Mouse (Mus musculus) embryonic facial prominence, embryonic 13.5 days (tissue): ENCODE measurements around the gene Gm20721. TPM values are rescaled to one million over a fixed set of nuclear protein-coding genes. Genes with fewer than 3 reads are reported as not detected.

Source experiments
- ATAC-seq: fragments of 200-750 bp; cut with Nextera tagmentation; 2 replicates; pipeline ENCODE4 v1.8.0; 2017; ENCODE audit warnings: low read depth; ENCODE audit not compliant: insufficient number of reproducible peaks, insufficient read depth, low FRiP score, low TSS enrichment
- H3K27ac ChIP-seq: fragments of 300-500 bp; sonication (generic); 2 replicates; pipeline ENCODE4 v1.5.1; 2015; ENCODE audit warnings: moderate library complexity, mild to moderate bottlenecking, inconsistent platforms
- H3K27me3 ChIP-seq: fragments of 300-500 bp; sonication (generic); 2 replicates; pipeline ENCODE4 v1.6.1; 2015; ENCODE audit warnings: mild to moderate bottlenecking, inconsistent platforms
- H3K36me3 ChIP-seq: fragments of 300-500 bp; sonication (generic); 2 replicates; pipeline ENCODE4 v1.6.1; 2015; ENCODE audit warnings: mild to moderate bottlenecking, inconsistent platforms
- H3K4me1 ChIP-seq: fragments of 300-500 bp; sonication (generic); 2 replicates; pipeline ENCODE4 v1.6.1; 2015; ENCODE audit warnings: inconsistent platforms
- H3K4me2 ChIP-seq: fragments of 300-500 bp; sonication (generic); 2 replicates; pipeline ENCODE4 v1.6.1; 2015; ENCODE audit warnings: moderate library complexity, mild to moderate bottlenecking, inconsistent platforms
- H3K4me3 ChIP-seq: fragments of 300-500 bp; sonication (generic); 2 replicates; pipeline ENCODE4 v1.5.1; 2015; ENCODE audit warnings: mild to moderate bottlenecking, inconsistent platforms
- H3K9ac ChIP-seq: fragments of 300-500 bp; sonication (generic); 2 replicates; pipeline ENCODE4 v1.6.1; 2015; ENCODE audit warnings: mild to moderate bottlenecking, inconsistent platforms
- H3K9me3 ChIP-seq: fragments of 300-500 bp; sonication (generic); 2 replicates; pipeline ENCODE4 v1.6.1; 2016; ENCODE audit warnings: inconsistent platforms
- whole genome bisulfite sequencing: fragments of 180-500 bp; shearing (Covaris S2); methylation state at CpG from one replicate; pipeline ENCODE4 v1.1.7; 2015; ENCODE audit warnings: mixed read lengths; 5-methylcytosine and 5-hydroxymethylcytosine counted together
- polyA plus RNA-seq: library from polyadenylated mRNA; unstranded; fragments of >200 nt; fragmentation: Nextera tagmentation; extraction: Ambion mirVana; gene quantifications from 2 replicates; pipeline ENCODE4 v1.2.1, GENCODE M21; 2015

Gm20721 gene
- polyA plus RNA-seq, 1 experiment from 2014 or later: 17.1 TPM

- Histone ChIP-seq H3K9me3 (peaks cover 61% of the 10 kb centered on the region), H3K27ac (peak overlapping the region; percentile 72), H3K4me3 (peak overlapping the region; percentile 65), H3K4me1 (peaks cover 48% of the 10 kb centered on the region), H3K27me3 (peaks cover 40% of the 10 kb centered on the region), H3K9ac (peak overlapping the region; percentile 79), H3K4me2 (peak overlapping the region; percentile 63), H3K36me3 (peaks cover 11% of the 10 kb centered on the region)
- peak; percentile 85 for ATAC-seq
- WGBS: 51% methylated on average over 36 of the region's 36 CpGs
Measured at GRCm38 (mm10) chr2:174295175-174295899, 51.2 kb downstream of the Gm20721 start.

- H3K27ac ChIP-seq: peak overlapping the region; percentile 72
- 47% methylated on average over 8 of the region's 8 CpGs for whole genome bisulfite sequencing
- peak overlapping the region; percentile 65 for H3K4me3 ChIP-seq
- peaks cover 43% of the 10 kb centered on the region for H3K4me1 ChIP-seq
- peaks cover 52% of the 10 kb centered on the region for H3K9me3 ChIP-seq
- ATAC-seq: no peak
- H3K36me3 ChIP-seq: peaks cover 6% of the 10 kb centered on the region
- H3K27me3 ChIP-seq: peaks cover 32% of the 10 kb centered on the region
- peak overlapping the region; percentile 79 for H3K9ac ChIP-seq
- peak overlapping the region; percentile 63 for H3K4me2 ChIP-seq
Measured at GRCm38 (mm10) chr2:174294457-174294856, 52.1 kb downstream of the Gm20721 start.

GRCm38 (mm10) chr2:174291662-174292030 is 54.9 kb downstream of the Gm20721 start:
- 27% methylated on average over 2 of the region's 2 CpGs for WGBS
- Histone ChIP-seq H3K27ac (no peak overlapping the region), H3K4me3 (peak overlapping the region; percentile 8), H3K4me2 (peak overlapping the region; percentile 63), H3K9me3 (peaks cover 34% of the 10 kb centered on the region), H3K27me3 (peaks cover 30% of the 10 kb centered on the region), H3K4me1 (peaks cover 33% of the 10 kb centered on the region), H3K9ac (no peak overlapping the region), H3K36me3 (peaks cover 28% of the 10 kb centered on the region)
- no peak for ATAC-seq

DNA sequence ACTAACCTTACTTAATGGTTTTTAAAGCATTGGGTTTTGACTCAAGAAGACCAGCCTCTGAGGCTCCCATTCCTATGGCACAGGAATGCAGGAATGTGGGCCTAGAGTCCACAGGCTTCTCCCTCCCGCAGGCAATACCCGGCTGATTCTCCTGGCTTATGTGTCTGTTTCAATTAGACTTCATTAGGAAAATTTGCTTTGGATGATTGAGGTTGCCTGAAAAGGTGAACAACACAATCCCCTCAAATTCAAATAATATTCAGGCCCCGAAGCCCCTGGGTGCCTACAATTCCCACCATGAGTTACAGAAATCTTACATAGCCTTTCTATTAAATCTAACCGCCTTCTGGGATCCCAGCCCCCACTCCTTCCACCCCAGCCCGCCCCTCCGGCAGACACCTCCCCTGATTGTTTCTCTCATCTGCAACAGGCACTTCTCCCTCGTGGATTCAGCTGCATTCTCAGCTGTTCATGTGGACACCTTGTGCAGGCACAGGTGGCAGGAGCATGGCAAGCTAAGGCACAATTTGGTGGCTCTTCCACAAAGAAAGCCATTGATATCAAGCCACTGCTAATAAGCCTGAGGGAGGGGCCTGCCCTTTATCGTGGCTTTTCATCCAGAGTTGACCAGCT is 55.4 kb downstream of the Gm20721 start:
- H3K27ac ChIP-seq: no peak overlapping the region

GRCm38 (mm10) chr2:174288673-174289430 is 57.7 kb downstream of the Gm20721 start:
- Histone ChIP-seq H3K4me3 (no peak overlapping the region), H3K27me3 (peaks cover 55% of the 10 kb centered on the region), H3K4me1 (peaks cover 43% of the 10 kb centered on the region), H3K9ac (no peak overlapping the region), H3K9me3 (peaks cover 37% of the 10 kb centered on the region), H3K27ac (no peak overlapping the region), H3K4me2 (no peak overlapping the region), H3K36me3 (peaks cover 56% of the 10 kb centered on the region)
- WGBS: 63% methylated on average over 12 of the region's 12 CpGs
- no peak for ATAC-seq

More for the DNA sequence above, 55.4 kb downstream of the Gm20721 start:
- no peak for ATAC-seq
- H3K9me3 ChIP-seq: peaks cover 34% of the 10 kb centered on the region
- H3K4me3 ChIP-seq: peak overlapping the region; percentile 8
- 33% methylated on average over 8 of the region's 8 CpGs for WGBS
- H3K36me3 ChIP-seq: peaks cover 33% of the 10 kb centered on the region
- peaks cover 33% of the 10 kb centered on the region for H3K4me1 ChIP-seq
- H3K27me3 ChIP-seq: peaks cover 32% of the 10 kb centered on the region
- peak overlapping the region; percentile 63 for H3K4me2 ChIP-seq
- no peak overlapping the region for H3K9ac ChIP-seq

DNA sequence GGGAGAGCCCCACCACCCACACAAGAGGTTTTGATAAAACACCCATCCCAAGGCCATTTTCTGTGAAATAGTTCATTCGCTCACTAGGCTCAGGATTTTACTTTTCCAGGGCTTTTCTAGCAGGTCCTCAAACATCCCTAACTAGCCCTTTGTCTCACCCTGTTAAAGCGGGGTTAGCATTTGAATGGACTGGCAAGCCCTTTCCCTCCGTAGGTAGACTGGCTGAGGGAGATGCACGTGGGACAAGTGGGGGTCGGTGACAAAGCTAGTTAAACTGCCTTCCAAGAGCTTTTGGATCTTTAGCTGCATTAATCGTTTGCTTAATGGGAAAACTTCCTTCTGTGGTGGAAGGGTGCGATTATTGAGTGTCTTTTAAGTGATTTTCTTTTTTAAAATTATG is 58.6 kb downstream of the Gm20721 start:
- H3K9me3 ChIP-seq: peaks cover 37% of the 10 kb centered on the region
- H3K27me3 ChIP-seq: peaks cover 64% of the 10 kb centered on the region
- no peak overlapping the region for H3K4me2 ChIP-seq
- WGBS: 44% methylated on average over 7 of the region's 7 CpGs
- H3K27ac ChIP-seq: no peak overlapping the region
- peaks cover 41% of the 10 kb centered on the region for H3K4me1 ChIP-seq
- peaks cover 65% of the 10 kb centered on the region for H3K36me3 ChIP-seq
- no peak for ATAC-seq
- H3K4me3 ChIP-seq: no peak overlapping the region
- no peak overlapping the region for H3K9ac ChIP-seq

DNA sequence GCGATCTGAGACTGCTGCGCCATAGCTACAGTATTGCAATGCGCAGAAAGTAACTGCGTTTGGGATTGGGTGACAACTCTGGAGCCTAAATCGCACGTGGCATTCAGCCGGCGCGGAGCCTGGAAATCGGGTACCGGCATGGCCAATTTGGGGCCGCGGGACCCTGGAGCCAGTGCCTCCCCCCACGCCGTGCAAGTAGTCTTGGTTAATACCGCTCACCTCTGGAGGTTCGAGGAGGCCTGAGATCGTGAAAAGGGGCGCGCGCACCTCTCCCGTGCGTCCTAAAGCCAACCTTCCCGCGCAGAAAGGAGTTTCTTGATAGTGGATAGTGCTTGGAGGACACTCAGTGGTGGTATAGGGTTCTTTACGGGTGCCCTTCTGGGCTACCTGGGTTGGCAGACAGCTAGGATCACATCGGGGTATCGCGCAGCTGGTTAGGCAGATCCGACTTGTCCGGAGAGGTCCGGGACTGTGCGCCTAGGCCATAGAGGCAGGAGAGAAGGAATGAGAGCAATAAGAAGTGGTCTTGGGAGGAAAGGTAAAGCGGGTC is 60.5 kb downstream of the Gm20721 start:
- WGBS: 44% methylated on average over 34 of the region's 34 CpGs
- no peak for ATAC-seq
- peaks cover 76% of the 10 kb centered on the region for H3K27me3 ChIP-seq
- H3K36me3 ChIP-seq: peaks cover 84% of the 10 kb centered on the region
- no peak overlapping the region for H3K27ac ChIP-seq
- no peak overlapping the region for H3K9ac ChIP-seq
- H3K9me3 ChIP-seq: peaks cover 37% of the 10 kb centered on the region
- peak overlapping the region; percentile 58 for H3K4me2 ChIP-seq
- peak overlapping the region; percentile 37 for H3K4me3 ChIP-seq
- peaks cover 23% of the 10 kb centered on the region for H3K4me1 ChIP-seq

DNA sequence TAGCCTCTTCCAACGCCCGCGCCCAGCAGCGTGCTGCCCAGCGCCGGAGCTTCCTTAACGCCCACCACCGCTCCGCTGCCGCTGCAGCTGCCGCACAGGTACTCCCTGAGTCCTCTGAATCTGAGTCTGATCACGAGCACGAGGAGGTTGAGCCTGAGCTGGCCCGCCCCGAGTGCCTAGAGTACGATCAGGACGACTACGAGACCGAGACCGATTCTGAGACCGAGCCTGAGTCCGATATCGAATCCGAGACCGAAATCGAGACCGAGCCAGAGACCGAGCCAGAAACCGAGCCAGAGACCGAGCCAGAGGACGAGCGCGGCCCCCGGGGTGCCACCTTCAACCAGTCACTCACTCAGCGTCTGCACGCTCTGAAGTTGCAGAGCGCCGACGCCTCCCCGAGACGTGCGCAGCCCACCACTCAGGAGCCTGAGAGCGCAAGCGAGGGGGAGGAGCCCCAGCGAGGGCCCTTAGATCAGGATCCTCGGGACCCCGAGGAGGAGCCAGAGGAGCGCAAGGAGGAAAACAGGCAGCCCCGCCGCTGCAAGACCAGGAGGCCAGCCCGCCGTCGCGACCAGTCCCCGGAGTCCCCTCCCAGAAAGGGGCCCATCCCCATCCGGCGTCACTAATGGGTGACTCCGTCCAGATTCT is 61.6 kb downstream of the Gm20721 start:
- Histone ChIP-seq H3K27me3 (peaks cover 79% of the 10 kb centered on the region), H3K9ac (no peak overlapping the region), H3K9me3 (peaks cover 37% of the 10 kb centered on the region), H3K27ac (no peak overlapping the region), H3K4me3 (peak overlapping the region; percentile 37), H3K4me2 (peak overlapping the region; percentile 58), H3K4me1 (peaks cover 14% of the 10 kb centered on the region), H3K36me3 (peaks cover 83% of the 10 kb centered on the region)
- WGBS: 40% methylated on average over 58 of the region's 58 CpGs
- no peak for ATAC-seq

- Histone ChIP-seq H3K4me1 (peaks cover 14% of the 10 kb centered on the region), H3K27ac (no peak within 1 kb of the TSS), H3K36me3 (peaks cover 83% of the 10 kb centered on the region), H3K9me3 (peaks cover 37% of the 10 kb centered on the region), H3K27me3 (peaks cover 75% of the 10 kb centered on the region), H3K4me3 (peak within 1 kb of the TSS; percentile 37), H3K9ac (no peak within 1 kb of the TSS), H3K4me2 (peak within 1 kb of the TSS; percentile 58)
- 40% methylated on average over 19 of the region's 19 CpGs for WGBS
- no peak for ATAC-seq
Measured at GRCm38 (mm10) chr2:174284011-174284410, 62.5 kb downstream of the Gm20721 start, which contains the start of gene Gnas. Gnas (plus strand) TSS chr2:174284320.

GRCm38 (mm10) chr2:174283341-174283740 is 63.2 kb downstream of the Gm20721 start:
- ATAC-seq: no peak
- Histone ChIP-seq H3K9me3 (peaks cover 37% of the 10 kb centered on the region), H3K4me2 (peak overlapping the region; percentile 58), H3K27ac (no peak overlapping the region), H3K4me3 (peak overlapping the region; percentile 37; the same call in 1 of the 2 replicates), H3K27me3 (peaks cover 68% of the 10 kb centered on the region), H3K4me1 (peaks cover 14% of the 10 kb centered on the region), H3K9ac (no peak overlapping the region), H3K36me3 (peaks cover 78% of the 10 kb centered on the region)
- WGBS: 51% methylated on average over 11 of the region's 11 CpGs
